Mouse (Mus musculus) heart, adult 11 months (tissue): Measurements from ENCODE around the gene Tmem135.

ENCODE experiments used
- DNase-seq: peaks from one replicate; pipeline ENCODE4 v3.0.0; 2022

The Tmem135 gene

DNA sequence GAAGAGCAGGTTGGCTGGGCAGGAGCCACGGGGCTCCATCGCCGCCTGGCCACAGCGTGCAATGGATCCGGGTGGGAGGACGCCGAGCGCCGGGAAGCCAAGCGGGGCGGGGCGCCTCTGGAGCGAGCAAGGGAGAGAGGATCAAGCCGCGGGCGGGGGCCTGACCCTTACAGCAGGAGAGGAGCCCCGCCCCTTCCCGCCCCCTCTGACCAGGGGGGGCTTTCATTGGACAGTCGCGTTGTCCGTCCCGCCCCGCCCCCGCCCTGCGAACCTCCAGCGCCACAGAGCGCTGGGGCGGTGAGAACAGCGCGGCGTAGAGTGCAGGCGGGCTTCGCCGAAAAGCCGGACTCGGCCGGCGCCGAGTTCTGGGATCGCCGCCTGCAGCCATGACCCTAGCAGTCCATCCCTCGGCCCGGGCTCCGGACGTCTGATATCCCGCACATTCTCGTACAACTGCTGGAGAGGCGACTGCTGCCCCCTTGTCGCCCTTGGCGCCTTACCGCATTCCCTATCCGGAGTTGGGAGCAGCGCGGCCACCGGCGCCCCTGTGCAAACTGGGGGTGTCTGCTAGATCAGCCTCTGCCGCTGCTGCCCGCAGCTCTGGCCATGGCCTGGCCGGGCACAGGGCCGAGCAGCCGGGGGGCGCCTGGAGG is at the start of gene Tmem135, which contains the start of gene Fzd4:
Gene Tmem135 (minus strand): TSS at position 142 of the 653 bp plus-strand sequence.
Gene Fzd4 (plus strand): TSS at position 275 of the 653 bp plus-strand sequence.
- peak; percentile 100 for DNase-seq

DNA sequence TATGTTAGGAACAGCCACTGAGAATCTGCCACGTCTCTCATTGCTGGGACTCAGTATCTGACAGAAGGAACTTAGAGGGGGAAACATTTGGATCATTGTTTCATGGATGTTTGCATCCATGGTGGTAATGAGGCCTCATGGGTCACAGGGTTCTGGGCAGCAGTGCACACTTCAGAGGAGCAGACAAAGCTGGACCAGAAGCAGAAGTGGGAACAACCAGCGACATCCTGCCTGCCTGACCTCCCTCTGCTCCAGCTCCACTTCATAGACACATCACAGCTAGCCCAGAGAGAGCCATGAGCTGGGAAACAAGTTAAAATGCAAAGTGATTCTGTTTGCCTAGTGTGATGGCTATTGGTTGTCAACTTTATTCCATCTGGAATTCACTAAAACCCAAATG is 46.3 kb upstream of the Tmem135 start:
- no peak for DNase-seq

DNA sequence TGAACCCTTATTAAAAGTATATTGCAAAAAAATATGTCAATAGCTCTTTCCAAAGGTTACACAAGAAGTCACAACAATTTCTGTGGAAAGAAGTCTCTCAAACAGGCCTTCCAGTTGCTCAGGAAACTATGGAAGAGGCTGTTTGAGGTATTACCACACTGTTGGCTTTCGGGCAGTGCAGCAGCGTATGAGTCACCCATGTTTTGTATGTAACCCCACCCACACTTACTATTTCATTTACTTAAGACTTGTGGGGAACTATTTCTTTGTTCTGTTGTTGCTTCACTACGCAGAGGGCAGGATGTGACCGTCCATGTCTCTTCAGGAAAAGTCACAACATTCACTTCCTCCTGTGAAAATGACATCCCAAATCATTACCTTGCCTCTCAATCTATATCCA is 41.1 kb upstream of the Tmem135 start:
- DNase-seq = no peak

DNA sequence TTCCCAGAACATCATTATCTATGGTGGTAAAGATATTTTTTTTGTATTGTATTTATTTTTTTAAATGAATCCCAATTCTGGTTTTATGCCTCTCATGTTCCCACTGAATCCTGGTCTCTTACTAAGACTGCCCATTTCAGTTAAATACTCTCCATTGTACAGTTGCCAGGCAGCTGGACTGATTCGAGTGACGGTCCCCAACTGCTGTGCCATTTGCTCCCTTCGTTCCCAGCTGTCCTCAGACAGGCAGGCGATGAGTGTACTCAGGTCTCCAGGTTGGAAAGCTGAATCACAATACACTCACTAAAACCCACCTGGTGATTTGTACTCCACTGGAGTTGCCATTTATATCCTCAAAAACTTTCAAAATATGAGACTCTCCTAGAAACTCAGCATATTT is 38.2 kb upstream of the Tmem135 start:
- no peak for DNase-seq

DNA sequence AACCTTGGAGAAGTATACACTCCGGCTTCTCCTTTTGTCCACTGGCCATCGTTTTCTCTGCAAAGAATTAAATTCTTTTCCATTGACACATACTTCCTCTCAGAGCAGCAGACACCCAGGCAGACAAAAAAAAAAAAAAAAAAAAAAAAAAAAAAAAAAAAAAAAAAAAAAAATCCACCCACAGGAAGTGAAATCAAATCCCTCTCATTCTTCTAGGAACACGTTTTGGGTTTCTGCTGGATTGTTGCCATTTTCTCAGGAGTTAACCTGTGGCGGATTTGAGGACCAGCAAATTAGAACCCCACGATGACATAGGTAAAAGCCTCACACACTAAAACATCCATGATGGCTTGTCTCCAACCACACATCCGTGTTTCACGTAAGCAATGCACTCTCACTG is 37.3 kb upstream of the Tmem135 start:
- DNase-seq = no peak

DNA sequence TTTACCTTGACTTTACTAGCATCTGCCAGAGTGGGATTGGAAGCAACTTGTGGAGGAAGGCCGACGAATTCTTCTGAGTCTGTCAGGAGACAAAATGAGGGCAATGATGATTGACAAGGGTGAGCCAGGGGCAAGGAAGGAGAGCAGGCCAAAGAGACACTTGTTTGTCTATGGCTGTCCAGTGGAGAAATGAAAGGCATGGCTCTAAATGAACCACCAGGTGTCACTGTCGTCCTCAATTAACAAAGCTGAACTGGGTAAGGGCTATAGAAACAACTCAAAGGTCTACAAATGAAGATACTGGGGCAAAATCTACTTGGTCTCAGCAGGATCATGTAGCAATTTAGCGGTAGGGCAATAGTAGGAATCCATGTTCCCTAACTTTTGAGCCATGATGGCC is 33.6 kb upstream of the Tmem135 start:
- peak; percentile 91 for DNase-seq

DNA sequence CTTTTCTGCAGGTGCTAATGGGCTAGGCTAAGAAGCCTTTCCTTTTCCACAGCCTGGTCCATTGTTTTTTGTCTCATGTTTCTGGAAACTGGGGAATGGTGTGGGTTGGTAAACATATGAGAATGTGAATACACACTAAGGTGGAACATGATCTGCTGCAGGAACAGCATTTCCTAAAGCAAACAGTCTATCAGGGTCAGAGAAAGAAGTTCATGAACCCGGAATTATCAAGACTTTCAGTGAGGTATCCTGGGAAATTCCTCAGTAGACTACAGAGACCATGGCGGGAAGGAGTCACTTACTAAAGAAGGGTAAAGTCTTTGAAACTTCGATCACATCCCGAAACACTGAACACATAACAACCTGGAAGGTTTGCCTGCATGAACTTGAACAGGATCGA is 32.4 kb upstream of the Tmem135 start:
- DNase-seq = no peak

DNA sequence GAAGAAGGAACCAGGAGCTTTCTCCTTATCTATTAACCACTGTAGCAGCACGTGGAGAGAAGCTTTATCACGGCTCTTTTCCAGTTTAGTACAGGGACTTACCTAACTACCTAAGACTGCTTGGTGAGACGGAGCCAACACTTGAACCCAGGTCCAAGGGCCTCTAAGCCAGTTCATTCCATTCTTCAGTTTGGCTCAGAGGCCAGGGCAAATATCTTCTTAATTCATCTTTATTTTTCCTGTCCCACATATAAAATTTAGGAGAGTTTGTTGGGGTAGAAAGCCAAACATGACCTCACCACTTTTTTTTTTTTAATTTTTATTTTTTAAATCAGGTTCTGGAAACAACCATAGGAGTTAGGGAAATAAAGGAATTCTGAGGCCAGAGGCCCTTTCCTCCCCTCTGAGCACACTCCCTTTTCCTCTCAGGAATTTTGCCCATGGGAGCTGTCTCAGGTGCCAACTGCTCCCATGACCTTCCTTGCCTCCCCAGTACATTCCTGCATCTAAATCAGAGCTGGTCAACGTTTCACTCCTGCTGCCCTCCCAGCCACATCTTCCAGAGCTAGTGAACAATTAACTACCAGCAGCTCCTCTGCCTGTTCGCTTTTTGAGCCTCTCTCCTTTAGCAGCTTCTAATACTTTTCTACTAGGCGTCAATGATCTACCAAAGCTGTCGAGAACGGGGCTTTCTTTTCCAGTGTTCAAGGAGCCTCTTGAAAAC is 30.0 kb upstream of the Tmem135 start:
- peak; percentile 88 for DNase-seq

DNA sequence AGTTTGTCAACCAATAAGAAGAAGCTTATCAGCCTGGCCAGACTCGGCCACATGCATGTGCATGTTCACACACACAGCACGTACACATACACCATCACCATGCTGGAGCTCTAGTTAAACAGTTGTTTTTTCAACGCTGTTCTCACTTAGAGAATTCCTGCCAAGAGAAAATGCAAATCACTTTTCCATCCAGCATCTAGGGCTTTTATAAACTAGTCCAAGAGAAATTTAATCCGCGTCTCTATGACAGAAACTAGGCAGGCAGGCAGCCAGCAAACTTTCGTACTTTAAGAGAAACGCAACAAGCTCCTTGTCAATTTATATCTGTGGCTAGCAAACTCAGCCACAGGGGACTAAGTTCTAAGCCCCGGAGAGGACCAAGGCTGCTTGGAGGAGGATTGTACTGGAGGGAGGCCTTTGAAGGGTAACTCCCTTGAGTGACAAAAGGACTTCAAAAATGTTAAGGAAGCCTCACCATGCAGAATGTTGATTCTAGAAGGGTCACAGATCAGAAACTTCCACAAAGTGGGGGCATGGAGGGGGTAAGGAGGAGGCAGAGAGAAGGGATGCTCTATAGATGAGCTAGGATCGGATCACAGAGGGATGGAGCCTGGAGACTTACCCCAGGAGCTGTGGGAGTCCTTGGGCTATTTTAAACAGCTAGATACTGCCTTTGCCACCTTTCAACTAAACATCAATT is 29.3 kb upstream of the Tmem135 start:
- DNase-seq = no peak

DNA sequence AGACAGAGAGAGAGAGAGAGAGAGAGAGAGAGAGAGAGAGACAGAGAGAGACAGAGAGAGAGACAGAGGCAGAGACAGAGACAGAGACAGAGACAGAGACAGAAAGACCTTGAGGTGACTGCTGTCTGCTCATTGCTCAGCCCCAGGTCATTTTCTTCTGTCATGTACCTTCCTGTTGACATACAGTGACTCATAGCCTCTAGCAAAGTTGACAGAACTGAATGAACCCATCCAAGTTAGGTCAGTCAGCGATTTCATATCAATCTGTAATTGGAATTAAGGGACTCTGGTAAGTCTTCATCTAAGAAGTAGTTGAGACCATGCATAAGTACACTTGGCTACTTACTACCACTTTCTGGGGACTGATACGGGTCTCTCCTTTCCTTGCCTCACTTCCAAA is 27.2 kb upstream of the Tmem135 start:
- no peak for DNase-seq

DNA sequence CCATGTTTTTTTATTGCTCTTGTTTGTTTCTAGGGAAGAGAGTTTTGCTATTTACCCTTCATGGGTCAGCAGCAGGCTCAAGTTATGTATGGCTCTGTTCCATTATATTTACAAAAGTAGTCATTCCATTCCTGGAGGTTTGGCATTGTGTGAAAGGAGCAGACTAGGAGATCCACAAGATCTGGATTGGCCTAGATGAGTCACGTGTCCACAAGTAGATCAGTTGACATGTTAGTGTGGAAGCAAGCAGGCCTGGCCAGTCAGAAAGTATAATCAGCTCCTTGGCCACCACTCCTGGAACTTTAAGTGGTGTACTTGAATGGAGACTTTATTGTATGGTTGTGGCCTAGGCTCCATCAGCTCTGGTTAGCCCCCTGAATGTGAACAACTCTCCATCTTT is 25.3 kb upstream of the Tmem135 start:
- no peak for DNase-seq

DNA sequence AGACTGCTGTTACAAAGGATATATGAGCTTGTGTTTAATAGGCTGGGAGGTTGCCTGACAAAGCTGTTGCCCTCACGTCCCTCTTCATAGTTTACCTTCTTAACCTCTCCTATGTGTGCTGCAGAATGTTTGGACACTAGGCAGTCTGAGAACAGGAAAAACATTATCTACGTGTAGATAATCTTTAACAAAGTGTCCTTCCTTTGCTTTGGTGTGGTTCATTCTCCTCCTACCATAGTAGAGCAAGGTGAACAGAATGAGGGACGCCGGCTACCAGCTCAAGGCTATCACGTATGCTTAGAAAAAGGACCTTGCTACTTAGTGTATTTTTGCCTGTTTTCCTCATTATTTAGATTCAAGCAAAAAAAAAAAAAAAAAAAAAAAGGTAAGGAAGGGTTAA is 24.8 kb upstream of the Tmem135 start:
- DNase-seq = no peak

DNA sequence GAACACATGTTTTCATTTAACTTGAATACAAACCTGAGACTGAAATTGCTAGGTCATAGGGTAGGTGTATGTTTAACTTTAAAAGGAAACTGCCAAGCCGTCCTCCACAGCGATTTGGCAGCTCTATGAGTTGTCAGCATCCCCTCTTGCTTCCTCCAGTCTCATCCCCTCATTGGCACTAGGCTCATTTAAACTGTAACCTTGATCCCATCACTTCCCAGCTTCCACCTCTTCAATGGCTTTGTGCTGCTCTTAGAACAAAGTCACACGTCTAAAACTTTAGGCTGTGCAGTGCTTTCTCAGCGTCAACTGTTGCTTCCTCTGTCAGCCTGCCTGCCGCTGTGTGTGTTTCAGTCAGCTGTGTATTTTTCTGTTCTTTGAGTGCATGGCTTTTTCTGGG is 23.1 kb upstream of the Tmem135 start:
- no peak for DNase-seq

DNA sequence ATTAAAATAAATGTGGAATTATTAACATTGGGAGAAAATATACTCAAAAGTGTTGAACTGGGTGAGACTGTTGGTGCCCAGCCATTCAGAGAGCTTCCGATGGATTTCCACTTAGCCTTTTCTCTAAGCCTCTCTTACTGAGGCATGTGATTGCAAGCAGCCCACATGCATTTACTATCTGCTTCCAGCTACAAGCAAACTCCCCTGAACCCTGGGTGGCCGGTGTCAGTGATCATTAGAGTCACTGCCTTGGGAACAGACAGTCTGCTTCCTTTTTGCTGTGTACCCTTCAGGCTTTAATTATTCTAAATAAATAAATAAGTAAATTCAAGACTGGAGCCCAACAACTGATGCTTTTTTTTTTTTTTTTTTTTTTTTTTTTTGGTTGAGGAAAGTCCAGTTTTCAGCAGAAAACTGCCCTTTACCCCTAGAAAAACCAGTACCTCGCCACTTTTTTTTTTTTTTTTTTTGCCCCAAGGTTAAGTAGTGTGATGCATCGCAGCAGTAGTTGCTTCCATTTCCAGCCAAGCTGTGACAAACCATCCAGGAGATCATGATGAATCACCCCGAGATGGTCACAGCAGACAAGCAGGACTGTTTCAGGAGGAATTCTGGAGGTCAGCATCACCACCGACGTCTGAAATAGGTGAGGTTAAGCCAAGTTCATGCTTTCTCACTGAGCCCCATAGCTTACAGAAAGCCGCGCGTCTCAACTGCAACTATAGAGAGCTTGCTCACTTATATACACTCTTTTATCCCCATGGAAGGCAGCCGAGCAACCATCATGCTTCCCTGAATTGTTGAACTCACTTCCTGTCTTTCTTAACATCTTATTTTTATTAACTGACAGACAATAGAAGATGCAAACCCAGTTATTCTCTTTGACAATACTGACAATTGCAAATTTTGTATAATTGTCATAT is 22.0 kb upstream of the Tmem135 start:
- no peak for DNase-seq

DNA sequence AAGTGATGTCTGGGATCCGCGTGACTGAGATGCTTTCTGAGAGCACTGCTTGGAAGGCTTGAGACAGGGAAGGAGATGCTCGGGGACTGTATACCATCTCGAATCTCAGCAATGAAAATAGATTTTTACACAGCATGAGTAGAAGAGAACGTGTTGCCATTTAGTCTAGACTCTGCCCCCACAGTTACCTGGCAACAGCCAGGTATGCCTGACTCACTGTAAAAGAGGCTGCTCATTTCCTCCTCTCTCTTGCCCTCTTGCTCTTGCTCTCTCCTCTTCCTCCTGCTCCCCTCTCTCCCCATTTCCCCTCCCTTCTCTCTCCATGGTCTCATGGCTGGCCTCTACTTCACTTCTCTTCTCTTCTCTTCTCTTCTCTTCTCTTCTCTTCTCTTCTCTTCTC is 20.6 kb upstream of the Tmem135 start:
- DNase-seq = no peak

DNA sequence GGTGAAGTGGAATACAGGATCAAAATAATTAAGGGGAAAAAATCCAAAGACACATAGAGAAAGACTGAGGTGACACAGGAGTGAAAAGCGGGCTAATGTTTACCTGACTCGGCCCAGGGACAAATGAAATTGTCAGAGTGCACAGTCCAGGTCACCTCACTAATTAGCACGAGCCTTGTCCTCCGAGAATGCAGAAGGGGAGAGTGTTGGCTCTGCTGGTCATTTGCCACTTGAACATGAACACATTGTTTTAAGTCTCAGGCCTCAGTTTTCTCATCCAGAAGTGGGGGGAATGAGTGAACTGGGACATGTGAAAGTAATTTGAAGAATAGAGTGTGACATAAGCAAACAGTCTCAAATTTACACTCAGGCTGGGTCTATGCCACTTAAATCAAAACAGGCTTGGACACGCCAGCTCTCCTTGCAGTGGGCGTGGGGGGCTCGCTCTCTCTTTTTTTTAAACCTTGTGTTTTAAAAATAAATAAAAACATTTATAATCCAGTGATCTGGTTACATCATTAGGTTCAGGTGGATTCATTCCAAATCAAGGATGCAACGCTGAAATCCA is 19.8 kb upstream of the Tmem135 start:
- DNase-seq = no peak

DNA sequence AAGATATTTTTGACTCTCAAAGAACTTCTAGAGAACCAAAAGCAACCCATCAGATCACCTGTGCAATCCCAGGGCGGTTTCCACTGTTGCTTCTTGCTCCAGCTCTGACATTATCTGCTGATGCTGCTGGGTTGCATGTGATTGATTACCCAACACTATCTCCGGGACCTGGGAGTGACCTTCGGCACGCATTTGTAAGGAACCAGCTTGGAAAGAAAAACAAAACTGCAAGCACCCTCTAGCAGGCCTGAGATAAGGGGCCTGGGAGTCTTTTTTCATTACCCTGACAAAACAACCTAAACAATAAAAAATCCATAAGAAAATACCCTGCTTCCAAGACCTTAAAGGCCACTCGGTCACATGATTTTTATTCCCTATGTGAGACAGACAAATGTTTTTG is 19.2 kb upstream of the Tmem135 start:
- DNase-seq = no peak

DNA sequence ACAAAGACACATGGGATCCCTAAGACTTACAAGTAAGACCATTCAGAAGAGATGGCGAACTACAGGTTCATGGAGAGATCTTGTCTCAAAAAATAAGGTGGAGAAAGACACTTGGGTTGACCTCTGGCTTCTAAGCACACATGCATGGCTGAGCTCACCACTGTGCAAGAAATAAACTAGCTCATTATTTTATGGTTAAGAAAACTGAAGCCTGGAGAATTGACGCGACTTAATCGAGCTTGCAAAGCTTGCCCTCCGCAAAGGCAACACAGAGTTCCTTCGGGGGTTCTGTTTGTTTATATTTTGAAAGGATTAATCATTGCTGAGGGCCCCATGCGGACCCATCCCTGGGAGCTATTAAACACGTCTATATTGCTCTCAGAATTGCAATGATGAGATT is 18.6 kb upstream of the Tmem135 start:
- no peak for DNase-seq

DNA sequence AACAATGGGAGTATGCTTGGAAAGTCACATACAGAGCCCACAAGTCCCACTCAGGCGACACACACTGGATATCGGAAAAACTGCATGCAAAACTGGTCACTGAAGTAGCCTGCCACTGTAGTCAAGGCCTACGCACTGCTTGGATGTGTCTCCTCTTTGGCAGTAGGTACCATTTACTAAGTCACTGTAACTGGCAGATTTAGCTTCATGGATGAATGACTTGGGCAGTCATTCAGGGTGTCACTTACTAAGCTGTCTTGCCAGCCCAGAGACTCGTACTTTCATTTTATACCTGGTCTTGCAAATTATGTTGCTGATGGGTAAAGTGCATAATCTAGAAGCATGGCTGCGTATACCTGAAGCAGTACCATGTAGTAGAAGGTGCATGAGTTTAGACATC is 17.3 kb upstream of the Tmem135 start:
- DNase-seq = no peak

DNA sequence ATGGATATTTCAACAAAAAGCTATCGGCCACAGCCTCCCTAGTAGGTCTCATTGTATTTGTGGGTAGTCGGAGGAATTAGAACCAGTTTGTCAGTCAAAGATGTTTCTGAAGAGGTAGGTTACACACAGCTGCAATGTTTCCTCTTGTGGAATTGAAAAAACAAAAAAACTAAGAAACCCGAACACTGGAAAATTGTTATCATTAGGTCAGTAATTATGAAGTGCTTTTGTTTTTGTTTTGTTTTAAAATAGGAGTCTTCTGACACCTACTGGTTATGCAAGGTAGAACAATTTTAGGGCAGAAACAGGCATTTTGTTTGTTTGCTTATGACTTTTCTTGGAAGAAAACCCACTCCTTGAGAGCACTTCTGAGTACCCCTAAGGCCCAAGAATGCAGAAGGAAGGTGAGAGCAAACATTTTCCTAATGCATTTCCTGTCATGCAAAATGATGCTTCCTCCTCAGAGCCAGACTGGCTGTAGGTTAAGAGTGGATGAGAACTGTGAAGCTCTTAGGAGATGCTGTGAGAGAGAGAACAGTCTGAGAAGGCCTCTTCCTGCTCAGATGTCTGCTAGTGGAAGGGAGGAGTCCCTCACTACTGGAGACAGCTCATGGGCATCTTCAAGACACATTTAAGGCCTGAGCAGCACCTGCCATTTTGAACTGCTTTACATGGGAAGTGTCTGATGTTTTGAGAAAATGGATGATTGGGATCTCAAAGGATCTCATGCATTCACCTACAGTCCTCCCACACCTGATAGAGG is 15.1 kb upstream of the Tmem135 start:
- DNase-seq = no peak

DNA sequence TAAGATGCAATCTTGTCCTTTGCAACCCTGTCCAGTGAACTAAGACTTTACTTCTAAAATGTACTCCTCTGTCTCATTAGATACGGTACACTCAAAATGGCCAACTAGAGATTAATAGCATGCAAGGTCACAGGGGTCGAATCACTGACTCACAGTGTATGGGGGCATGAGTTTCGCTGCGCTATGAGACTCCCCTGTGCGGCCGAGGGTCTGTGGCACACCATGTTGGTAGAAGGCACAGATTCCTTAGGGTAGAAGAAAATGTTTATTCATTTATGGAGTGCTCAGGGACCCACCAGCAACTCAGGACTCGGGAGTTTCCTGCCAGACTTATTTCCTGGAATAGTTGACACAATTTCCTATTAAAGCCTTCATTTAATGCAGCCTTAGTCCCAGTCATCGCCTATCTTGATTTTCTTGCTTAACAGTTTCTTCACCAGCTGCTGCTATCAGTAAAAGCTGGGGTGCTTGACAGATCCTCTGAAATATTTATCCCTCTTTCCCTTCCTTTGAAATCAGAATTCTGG is 14.2 kb upstream of the Tmem135 start:
- no peak for DNase-seq

DNA sequence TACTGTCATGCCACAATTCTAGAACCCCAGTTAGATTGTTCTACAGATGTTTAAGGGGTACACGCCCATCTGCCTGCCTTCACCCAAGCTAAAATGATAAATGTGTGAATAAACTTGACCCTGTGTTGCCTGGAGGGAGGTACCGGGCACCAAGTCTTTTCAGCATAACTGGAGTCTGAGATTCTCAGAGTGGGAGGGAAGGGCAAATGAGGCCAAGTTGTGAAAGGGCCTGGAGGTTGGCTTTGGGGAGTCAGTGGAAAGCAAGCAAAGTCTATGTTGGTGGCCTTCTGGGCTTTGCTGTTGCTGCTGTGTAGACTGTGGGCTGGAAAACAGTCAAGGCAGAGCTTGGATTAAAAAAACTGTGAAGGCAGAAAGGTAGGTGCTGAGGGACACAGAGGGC is 13.7 kb upstream of the Tmem135 start:
- peak; percentile 91 for DNase-seq
